Mouse (Mus musculus) mesoderm, embryonic 11.5 days (tissue): ENCODE measurements around the gene Plcb4.
A peak's percentile ranks its signal among the peaks of the same experiment; 100 is the strongest.
"Not testable (repeated sequence)": the region's sequence is repeated elsewhere in the genome, so short reads cannot be mapped to it uniquely, and the experiment has no call there.

Experiments
- DNase-seq: peaks from one replicate; pipeline ENCODE4 v3.0.0-alpha.2; 2012; ENCODE audit warnings: low read depth, low spot score

The Plcb4 gene

GRCm38 (mm10) chr2:135954760-135955548 is 296.1 kb downstream of the Plcb4 start:
- no peak for DNase-seq

- no peak for DNase-seq
These were observed 297.0 kb downstream of the Plcb4 start for GRCm38 (mm10) chr2:135955796-135956195.

GRCm38 (mm10) chr2:135957689-135958088 is 298.9 kb downstream of the Plcb4 start:
- peak; percentile 73 for DNase-seq

GRCm38 (mm10) chr2:135958453-135958852 is 299.6 kb downstream of the Plcb4 start:
- DNase-seq, result no peak

GRCm38 (mm10) chr2:135963089-135963488 is 304.3 kb downstream of the Plcb4 start:
- no peak for DNase-seq

DNA sequence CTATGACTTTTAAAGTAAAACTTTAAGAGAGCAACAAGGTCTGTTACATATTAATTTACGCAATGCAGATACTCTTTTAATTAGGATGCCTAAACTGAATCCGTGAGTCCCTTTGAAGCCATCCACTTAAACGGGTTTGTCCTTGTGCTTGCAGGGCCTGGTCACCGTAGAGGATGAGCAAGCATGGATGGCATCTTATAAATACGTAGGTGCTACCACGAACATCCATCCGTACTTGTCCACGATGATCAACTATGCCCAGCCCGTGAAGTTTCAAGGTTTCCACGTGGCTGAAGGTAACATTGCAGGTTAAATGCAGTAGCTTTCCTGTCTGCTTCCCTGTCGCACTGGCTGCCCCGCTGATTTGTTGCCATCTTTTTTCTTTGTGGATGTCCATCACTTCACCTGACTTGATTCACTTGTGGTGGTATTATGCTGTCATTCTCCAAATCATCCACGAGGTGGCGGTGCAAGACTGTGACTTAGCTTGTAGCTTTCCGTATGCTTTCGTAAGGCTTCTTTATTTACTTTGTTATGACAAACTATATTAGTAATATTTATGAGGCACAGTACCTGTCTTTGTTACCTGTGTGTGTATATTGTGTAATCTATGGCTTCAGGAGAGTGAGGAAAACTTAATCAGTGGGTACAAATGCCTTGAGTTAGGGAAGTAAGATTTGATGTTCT is 308.2 kb downstream of the Plcb4 start:
- peak; percentile 60 for DNase-seq

DNA sequence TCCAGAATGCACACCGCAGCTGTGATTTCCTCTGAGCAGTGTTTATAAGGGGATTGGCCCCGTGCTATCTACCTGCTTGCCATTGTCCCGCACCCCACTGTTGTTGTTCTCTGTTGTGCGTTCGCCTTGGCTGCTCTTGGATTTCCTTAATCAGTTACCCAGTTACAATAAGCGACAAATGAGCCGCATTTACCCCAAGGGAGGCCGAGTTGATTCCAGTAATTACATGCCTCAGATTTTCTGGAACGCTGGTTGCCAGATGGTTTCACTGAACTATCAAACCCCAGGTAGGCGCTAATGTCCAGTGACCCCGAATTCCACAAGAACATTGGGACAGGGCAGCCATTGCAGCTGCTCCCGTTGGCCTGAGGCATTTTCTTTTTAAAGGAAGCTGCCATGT is 309.3 kb downstream of the Plcb4 start:
- DNase-seq, result no peak

DNA sequence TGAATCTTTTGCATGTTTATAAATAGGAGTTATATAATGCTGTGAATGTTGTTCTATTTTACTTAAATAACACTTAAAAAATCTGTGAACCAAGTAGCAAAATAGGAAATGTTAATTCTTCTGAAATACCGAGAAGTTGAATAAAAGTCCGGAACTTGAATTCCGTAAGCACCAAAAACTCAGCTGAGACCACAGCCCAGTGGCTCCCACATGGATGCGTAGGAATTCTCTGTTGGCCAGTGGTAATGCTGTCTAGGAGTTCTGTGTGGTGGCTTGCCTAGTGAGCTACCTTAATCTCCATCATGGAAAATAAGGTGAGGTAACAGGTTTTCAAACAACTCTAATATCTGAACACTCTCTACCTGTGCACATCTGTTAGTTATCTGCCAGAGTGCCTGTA is 312.1 kb downstream of the Plcb4 start:
- no peak for DNase-seq

DNA sequence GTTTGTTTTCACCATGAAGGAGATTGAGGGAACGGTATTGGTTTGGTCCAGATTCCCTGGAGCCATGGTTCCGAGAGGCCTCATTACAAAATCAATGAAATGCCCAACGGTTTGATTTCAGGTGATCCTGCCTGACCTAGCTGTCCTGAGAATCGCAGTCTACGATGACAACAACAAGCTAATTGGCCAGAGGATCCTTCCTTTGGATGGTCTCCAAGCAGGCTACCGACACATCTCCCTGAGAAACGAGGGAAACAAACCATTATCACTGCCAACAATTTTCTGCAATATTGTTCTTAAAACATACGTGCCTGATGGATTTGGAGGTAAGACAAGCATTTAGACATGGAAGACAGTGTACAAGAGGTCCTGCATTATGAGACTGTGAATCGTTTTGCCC is 317.2 kb downstream of the Plcb4 start:
- DNase-seq, result no peak

DNA sequence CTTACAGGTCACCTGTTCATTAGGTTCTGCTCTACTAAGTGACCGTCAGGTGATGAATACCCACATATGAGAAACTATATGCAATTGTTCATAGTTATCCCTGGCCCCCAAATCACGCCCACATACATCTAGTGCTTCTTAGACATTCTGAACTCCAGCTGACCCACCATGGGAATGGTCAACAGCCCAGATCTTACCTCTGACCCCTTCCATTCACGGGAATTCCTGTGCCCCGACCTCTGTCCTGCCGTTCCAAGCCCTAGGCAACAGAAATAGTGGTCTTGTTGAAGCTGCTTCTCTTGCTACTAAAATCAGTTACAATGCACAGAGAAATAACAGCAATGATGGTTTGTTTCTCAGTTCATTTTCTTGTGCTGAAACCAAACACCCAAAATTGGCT is 320.0 kb downstream of the Plcb4 start:
- DNase-seq, result no peak

DNA sequence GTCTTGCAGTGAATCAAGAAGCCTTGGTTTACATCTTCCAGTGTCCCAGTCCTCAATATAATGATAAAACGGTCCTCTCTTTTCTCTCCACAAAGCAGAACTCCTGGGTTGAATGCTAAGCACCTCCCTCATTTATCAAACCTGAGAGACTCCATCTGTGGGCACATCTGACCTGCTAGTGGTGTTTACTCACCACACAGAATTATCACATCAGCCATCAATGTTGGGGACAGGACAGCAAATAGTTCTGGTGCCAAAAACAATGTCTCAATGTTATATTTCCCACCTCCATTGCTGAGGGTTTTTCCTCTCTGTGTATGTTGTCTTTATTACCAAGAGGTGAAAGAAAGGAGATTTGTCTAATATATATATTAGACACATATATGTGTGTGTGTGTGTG is 321.6 kb downstream of the Plcb4 start:
- DNase-seq, result no peak

- DNase-seq, result no peak
These were observed 325.2 kb downstream of the Plcb4 start for GRCm38 (mm10) chr2:135983972-135984371.

DNA sequence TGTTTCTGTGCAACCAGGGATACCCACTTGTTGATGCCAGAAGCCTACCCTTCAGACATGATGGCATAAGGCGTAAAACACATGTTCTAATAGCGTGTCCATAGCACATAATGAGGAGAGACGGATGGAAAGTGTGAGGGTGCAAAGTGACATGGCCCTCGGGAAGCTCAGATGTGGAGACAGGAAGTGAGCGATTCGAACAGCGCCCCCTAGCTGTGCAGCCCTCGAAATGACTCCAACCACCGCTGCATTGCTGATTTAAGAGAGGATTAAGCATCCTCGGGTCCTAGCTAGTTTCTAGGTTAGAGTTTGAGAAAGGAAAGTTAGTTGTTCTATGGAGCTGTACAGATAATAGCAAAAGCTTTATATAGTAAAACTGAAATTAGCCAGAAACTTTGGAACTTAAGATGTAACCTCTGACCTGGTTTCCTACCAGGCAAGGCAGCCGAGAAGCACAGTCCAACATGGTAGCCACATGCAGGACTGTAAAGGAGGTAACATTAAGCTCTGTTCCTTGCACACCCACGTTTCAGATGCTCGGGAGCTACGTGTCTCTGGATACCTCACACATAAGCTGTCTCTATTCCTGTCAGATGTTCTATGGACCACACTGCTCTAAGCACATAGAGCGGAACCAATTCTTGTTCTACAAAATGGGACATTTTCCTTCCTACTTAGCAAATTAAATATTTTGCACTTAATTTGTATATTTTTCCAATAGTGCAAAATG is 326.9 kb downstream of the Plcb4 start:
- no peak for DNase-seq

GRCm38 (mm10) chr2:135988475-135988874 is 329.7 kb downstream of the Plcb4 start:
- DNase-seq, result not testable (repeated sequence)

GRCm38 (mm10) chr2:135990686-135991085 is 331.9 kb downstream of the Plcb4 start:
- DNase-seq, result not testable (repeated sequence)

GRCm38 (mm10) chr2:135993314-135993713 is 334.5 kb downstream of the Plcb4 start:
- DNase-seq, result no peak

GRCm38 (mm10) chr2:135995196-135995595 is 336.4 kb downstream of the Plcb4 start:
- DNase-seq, result no peak

DNA sequence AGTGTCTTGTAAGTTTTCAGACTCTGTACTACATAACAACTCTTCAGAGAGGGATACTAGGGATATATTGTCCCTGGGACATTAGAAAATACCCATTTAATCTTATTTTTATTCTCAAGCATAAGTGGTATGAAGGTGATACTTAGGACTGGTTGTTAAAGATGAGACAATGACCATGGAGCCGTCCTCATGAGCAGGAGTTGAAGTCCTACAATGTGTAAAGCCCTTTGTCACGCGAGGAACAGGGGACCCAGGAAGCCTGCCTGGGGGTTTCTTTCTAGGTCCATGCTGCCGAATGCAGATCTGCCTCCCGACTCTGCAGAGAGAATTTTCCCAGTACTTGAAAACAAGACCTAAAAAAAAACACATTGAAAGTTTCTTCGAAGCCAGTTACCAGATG is 338.1 kb downstream of the Plcb4 start:
- no peak for DNase-seq

GRCm38 (mm10) chr2:135997361-135998150 is 338.7 kb downstream of the Plcb4 start:
- no peak for DNase-seq

DNA sequence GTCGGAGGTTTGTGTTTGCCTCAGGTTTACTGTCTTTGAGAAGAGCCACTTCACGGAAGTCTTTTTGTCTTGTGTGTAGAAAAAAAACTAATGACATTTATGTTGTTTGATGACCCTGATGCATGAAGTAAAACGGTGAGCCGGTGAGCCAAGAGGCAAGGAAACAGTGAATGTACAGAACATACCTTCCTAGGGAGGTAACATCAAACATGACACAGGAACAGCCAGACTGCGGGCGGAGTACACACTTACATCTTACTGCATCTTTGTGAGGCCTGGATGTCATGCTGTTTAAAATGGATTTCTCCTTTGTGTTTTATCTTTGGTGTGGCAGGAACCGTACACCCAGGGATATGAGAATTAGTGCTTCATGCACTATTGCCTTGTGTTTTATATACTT is 340.1 kb downstream of the Plcb4 start:
- no peak for DNase-seq

- no peak for DNase-seq
These were observed 340.6 kb downstream of the Plcb4 start for GRCm38 (mm10) chr2:135999361-135999760.

GRCm38 (mm10) chr2:136000933-136001332 is 342.1 kb downstream of the Plcb4 start:
- no peak for DNase-seq
